Mouse (Mus musculus) embryo, embryonic 11.5 days (tissue): ENCODE results near the gene Nxnl2.

Source experiments
- DNase-seq: peaks from one replicate; pipeline ENCODE4 v3.0.0-alpha.2; 2012; ENCODE audit warnings: low read depth, low spot score

Nxnl2 gene

DNA sequence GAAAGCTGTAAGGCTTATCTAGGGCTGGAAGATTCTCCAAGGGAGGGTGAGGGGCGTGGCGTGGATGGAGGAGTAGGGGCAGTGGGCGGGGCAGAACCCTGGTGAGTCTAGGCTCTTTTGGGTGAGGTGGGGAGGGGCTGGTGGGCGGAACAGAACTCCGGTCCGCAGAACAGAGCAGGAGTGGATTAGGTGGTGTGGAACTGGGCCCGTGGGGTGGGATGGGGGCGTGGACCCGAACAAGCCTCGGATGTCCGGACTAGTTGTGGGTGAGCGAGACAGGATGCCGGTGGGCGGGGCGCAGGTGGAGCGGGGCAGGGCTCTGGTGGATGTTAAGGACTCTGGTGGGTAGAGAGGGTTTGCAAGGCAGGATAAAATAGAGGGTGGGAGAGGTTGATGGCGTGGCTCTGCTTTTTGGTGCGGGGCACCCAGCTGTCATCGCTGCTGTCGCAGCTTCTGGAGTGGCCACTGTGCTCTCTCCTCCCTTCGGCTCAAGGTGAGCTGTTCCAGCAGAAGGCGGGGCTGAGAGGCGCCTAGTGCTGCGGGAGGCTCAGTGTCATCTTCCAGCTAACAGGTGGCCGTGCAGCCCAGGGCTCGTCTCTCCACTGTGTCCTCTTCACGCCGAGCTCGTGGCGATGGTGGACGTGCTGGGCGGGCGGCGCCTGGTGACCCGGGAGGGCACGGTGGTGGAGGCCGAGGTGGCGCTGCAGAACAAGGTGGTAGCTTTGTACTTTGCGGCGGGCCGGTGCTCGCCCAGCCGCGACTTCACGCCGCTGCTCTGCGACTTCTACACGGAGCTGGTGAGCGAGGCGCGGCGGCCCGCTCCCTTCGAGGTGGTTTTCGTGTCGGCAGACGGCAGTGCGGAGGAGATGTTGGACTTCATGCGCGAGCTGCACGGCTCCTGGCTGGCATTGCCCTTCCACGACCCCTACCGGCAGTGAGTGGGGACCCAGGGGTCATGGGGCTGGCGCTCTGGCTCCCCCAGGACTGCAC is at the start of gene Nxnl2:
Gene Nxnl2 (plus strand): TSS at position 332 of the 990 bp plus-strand sequence.
- peak; percentile 19 for DNase-seq

DNA sequence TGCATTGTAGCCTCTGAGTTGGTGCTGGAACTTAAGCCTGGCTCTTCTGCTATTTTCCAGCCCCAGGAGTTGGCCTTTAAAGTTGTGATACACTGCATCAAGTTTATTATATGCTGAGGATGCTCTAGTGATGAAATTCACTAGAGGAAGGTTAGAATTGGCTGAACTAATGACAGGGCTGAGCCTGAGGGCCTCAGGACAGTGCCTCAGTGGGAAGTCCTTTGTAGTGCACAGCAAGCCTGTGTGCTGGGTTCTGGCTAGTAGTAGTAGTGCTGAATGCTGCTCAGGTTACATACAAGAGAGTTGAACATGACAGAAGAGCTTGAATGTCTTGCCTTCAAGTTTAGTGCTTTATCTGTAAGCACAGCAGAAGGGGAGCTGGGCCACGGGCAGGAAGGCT is 48.9 kb upstream of the Nxnl2 start:
- no peak for DNase-seq

DNA sequence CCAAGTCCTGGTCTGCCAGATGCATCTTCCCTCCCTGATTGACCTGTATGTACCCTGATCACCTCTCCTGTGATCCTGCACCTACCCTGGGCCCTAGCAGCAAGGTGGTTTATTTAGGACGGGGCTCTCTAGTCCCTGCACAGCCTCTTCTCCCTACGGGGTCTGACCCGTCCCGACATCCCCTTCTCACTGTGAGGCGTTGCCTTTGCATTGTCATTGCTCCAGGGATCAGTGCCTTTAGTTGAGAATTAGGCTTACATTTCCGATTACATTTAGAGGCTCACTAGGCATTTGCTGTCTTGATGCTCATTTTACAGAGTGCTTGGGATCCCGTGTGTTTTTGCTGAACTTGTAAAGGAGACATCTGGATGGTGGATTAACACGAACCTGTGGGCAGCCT is 48.1 kb upstream of the Nxnl2 start:
- DNase-seq, result no peak

DNA sequence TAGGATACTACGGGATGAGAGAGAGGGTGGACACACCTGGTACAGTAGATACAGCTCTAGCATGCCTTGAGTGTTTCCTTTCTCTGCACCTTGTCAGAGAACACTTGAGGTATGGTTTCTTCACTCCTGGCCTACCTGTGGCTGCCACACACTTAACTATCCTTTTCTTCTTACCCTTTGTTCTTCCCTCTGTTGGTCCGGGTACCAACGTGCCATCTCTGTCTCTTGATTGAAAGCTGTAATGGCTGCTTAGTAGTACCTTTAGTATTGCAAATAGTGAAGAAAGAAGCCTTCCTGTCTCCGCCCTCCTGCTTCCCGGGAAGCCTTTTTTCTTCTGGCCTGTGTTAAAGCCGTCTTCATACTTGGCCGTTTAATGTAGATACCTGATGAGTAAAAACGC is 45.5 kb upstream of the Nxnl2 start:
- DNase-seq, result no peak

DNA sequence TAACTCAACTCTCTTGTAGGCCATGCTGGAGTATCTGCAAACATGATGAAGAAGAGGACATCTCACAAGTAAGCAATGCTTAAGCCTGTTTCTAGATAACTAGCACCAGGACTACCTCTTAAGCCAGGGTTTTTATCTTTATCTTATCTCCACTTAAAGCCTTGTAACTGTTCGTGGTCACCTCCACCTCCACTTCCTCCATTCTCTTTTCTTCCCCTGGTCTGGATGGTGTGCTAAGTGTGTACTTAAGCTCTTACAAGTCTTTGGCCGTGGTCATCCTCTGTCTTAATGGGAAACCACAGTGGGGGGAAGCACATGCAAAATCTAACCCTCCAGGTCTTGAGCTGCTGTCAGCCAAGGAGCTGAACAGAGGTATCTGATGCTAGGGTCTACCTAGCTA is 42.9 kb upstream of the Nxnl2 start:
- no peak for DNase-seq

DNA sequence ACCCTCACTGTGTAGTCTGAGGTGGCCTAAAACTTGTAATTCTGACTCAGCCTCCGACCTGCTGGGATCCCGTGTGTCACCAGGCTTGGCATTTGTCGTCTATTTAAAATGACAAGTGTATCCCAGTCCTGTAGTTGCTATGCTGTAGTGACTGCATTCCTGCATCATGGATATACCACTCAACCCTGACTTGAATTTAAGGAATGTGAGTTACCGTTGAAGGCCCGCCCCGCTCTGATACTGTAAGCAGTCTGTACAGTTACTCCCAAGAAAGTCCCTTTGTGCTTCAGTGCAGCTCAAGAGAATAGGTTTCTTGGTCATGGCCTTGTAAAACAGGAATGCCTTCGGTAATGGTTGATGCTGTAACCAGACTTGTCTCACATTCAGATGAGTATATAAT is 42.4 kb upstream of the Nxnl2 start:
- DNase-seq, result no peak

DNA sequence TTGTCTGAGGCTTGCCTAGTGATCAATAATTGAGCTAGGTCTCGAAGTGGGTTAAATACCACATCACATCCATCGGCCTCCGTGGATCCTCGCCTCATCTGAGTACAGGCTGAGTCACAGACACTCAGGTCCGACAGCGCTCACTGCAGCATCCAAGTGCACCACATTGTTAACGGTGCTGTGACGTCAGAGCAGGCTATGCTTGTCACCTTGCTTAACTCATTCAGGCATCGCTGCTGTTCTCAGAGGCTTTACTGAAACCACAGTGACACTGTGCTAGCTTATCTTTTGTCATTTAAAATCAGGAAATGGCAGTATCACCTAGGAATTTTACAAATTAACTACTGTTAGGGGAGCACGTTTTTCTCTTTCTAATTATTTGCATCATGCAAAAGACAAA is 39.6 kb upstream of the Nxnl2 start:
- no peak for DNase-seq

DNA sequence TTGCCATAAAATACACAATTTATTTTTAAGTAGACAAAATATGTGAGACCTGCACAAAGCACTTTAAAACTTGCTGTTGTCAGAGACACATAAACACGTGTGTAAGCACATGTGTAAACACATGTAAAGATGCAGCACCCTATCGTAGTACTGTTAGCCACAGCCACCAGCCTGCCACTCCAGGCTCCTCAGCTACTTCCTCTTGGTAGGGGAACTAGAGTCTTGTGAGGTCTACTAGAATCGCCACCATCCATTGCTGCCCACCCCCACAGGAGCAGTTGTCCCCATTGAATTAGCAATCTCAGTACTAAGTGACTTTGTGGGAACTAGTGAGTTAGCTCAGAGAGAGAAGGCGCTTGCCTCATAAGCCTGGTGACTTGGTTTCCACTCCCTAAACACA is 34.5 kb upstream of the Nxnl2 start:
- DNase-seq, result no peak

DNA sequence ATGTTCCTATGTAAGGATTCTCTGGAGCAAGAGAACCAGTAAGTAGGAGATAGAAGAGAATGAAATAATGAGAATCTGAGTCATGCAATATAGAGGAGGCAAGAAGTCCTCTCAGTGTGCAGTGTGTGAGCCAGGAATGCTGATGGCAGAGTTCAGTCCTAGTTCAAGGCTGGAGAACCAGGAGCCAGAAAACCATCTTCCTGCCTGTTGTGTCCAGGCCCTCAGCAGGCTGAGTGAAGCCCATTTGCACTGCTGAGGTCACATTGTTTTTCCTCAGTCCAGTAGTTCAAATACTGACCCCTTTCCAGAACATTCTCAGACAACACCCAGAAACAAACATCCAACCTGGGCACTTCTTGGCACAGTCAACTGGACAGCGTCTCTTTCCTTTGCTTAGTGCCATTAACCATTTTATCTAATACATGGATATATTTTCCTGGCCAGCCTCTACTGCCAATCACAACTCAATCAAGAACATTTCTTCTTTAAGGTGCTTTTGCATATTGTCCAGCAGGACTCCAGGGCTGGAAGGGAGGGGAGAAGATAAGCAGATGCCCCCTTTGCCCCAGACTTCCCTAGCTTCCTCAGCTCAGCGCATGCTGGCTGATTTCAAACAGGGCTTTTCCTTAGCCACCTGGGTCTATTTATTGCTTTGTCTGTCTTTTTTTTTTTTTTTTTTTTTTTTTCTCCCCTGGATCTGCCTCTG is 33.7 kb upstream of the Nxnl2 start:
- DNase-seq, result no peak

DNA sequence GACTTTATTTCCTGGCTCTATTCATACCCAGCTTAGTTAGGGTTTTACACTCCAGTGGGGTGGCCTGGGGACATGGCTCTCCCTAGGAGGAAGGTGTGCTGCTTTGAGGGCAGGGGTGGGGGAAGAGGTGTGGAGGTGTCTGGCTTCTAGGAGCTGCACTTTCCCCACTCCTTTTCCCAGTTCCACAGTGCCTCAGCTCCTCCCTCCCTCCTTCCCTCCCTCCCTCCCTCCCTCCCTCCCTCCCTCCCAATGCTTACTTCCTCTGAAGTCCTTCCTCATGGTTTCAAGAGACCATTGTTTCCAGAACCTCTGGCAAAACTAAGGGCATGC is 33.2 kb upstream of the Nxnl2 start:
- DNase-seq, result no peak

DNA sequence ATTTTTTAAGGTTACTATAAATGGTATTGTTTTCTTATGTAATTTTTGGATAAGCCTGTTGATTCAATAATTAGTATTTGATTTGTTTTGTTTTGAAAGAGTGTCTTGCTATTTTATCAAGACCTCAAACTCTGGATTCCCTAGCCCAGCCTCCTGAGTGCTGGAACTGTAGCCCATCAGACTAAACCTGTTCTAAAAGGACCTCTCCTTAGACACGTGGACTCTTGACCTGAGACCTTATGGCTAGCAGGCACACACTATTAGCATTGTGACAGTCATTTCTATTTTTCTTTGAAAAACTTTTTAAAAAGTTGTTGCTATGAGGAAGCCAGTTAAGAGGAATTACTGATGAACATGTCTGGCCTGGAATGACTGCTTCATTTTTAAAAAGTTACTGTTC is 23.7 kb upstream of the Nxnl2 start:
- DNase-seq, result no peak

DNA sequence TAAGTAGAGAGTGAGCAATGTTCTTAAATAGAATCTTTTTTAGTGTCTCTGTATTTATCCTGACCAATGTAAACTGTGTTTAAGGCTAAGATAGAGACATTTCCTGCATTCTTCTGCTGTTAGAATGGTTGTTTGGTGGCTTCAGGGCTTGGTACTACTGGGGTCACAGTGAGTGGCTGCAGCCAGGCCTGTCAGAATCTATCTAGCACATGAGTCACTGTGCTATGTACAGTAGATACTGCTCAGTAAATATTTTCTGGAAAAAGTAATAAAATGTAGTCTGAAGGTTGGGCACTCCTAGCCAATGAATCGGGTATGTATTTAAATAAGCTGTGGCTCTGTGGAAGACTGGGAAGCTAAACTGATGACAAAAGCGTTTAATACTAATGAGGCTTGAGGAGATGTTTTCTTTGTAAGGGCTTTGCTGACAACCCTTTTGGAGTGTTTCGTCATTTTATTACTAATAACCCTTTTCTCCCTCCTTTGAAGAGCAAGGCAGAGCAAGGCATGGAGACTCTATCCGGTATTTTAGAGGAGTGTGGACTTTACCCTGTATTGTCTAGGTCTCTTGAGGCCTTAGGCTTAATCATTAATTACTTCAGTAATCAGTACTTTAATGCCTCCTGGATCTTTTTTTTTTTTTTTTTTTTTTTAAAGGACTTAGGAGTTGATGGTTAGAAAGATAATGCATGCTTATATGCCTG is 17.7 kb upstream of the Nxnl2 start:
- no peak for DNase-seq

DNA sequence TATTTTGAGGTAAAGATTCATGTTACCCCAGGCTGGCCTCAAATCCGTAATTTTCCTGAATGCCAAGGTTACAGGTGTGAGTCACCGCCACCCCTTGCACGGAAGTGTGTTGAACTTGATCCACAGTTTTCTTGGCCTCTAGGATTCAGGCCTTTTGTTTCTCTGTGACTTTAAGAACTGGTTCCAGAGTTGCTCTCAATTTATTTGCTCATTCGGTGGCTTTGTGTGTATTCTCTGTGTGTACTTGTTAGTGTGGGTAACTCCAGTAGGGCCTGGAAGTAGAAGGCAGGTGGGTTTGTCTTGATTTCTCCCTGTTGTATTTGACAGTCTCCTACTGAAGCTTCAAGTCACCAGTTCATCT is 17.2 kb upstream of the Nxnl2 start:
- no peak for DNase-seq

DNA sequence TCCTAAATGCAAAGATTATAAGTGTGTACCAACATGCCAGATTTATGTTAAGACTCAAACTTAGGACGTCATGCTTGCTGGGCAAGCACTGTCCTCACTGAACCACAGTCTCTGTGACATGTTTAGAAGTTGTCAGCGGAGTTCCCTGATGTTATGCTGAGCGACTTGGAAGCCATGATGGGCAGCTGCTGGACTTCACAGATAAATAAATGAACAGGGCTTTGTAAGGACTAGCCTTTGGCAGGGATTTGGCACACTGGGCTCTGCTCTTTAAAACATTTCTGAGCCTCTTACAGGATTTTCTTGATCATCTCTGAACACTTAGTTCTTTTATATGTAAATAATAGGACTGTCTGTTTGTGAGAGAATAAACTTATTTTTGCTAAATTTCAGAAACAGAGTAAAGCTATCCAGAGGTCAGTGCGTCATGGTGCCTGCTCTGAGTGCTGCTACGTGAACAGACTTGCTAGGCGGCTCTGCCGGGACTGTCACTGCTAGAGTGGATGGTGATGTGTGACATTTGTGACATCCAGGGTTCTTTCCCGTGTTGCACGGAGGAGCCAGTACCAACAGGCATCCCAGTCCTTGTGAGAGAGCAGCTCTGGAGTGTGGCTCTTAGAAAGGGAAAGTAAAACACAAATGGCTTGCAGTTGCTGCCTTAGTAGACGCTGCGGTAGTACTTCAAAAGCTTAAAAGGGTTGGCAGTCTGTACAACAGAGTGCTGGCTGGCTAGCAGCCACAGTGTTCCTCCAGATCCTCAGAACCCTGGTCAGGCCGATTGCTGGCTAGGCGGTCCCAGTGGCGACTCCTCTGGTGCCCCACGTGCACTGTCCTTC is 15.4 kb upstream of the Nxnl2 start:
- no peak for DNase-seq

DNA sequence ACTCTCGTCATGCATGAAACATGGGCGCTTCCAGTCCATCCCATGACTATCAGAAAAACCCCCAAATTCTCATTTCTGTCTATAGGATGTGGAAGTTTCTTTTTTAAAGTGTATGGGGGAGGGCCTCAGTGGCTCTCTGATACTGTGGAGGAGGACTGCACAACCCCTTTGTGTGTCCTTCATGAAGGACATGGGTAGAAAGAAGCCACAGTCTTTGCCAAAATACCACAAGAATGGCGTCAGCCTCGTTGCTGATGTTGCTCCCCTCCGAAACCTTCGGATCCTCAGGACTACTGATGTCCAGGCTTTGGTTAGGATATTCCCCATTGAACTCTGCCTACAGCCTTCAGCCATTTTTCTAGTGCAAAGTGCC is 14.8 kb upstream of the Nxnl2 start:
- DNase-seq, result no peak

DNA sequence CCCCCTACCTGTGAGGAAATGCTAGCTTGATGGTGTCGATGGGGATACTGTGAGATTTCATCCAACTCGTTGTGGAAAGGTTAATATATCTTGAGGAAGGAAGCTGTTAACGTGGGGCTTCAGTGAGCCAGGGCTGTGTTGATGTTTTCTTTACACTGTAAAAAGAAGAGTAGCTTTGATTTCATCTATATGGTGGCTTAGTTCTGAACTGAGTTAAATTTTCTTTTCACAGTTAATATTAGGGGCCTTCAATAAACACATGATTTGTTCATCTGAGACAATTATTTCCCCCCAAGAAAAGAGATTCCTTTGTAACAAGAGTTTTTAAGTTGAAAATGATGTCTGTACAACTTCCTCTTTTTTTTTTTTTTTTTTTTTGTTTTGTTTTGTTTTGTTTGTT is 13.5 kb upstream of the Nxnl2 start:
- no peak for DNase-seq

DNA sequence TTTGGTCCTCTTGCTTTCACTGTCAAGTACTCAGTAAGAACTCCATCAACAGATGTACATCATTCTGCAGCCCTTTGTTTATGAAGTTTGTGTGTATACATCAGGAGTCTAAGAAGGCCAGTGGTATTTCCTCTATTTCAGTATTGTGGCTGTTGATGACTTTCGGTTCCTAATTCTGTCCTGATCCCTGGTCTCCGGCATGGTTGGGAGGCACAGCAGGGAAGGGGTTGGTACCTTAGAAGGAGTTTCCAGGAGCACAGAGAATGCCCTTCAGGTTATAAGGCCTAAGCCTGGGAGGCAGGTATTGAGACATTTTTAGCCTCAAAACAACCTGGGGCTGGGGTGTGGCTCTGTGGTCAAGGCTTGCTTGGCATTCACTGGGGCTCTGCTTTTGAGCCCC is 9.2 kb upstream of the Nxnl2 start:
- DNase-seq, result no peak

DNA sequence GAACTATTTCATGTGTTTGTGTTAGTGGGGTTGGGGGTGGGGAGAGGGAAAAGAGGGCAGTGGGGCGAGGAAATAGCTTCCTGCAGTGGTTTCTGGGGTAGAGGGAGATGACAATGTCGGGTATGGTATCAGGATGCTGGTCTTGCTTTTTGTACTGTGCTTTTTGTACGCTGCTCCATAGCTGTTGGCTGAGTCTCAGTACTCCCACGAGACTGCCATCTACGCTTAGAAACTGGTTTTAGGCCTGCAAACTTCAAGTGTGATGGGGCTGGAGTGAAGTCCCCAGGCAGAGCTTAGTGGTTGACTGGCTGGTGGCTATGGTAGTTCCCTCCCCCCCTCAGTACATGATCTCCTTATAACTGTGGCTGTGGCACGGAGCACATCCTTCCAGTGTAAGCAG is 8.6 kb upstream of the Nxnl2 start:
- no peak for DNase-seq

DNA sequence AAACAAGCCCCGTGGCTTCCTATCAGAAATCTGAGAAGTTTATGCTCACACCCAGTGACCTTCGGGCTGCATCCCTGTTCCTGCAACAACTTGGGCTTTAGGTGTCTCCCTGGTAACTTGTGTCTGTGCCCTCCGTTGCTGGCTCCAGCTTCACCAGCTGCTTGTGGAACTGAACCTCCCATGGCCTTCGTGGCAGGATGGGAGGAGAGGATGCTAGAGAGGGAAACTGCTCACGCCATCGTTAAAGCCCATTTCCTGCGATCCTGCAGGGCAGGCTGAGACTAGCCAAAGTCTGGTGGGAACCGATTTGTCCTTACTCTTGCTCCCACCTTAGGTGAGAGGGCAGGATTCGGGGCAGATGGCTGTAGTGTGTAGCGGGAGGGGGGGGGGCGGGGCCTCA is 4.1 kb upstream of the Nxnl2 start:
- no peak for DNase-seq

DNA sequence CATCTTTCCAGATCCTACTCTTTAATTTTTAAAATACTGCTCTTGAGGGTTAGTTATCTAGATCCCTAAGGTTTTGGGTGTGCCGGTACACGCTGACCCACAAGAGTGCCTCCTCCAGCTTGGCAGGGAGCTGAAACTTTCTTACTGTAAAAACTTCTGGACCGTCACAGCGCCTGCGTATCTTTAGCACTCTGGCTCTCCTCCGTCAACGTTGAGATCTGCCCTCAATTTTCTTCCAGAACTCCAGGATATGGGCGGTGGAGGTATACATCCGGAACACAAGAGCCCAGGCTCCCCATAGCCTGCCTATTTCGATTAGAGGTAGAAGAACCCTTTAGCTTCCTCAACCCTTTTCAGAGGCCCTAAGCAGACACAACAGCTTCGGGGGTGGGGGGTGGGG is 607 bp upstream of the Nxnl2 start:
- DNase-seq, result no peak

DNA sequence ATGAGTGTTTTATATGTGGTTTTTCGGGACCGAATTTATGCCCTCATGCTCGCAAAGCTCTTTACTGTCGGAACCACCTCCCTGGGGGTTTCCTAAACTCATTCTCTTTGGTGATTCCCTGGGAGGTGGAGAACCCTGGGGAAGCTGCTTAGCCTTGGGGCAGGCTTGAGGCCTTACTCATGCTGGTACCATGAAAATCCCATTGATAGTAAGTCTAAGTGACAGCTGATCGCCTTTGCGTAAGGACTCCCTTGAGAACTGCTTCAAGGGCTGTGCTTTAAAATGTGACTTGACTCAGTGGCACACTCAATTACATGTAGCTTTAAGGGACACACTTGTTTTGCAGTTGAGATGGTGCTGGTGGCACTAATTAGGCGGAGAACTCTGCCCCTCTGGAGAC is 1.8 kb downstream of the Nxnl2 start:
- no peak for DNase-seq

DNA sequence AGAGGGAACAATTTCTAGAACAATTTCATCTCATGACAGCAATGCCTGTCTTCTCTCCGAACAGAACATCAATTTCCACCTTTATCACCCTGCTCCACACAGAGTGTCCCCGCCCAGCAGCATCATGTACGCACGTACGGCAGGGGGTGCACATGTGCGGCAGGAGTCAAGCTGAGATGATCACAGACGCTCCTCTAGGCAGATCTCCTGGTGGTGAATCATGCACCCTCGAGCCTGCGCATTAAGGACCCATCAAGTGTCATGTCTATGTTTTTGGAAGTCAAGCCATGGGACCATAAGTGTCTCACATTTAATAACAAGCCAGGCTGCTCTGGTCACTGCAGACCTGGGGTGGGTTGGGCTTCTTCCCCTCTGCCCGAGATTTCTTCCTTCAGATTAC is 8.1 kb downstream of the Nxnl2 start:
- DNase-seq, result no peak
